Mouse (Mus musculus) heart, postnatal 0 days (tissue): ENCODE measurements around the gene St5.

Experiments used
- CTCF ChIP-seq: IDR thresholded peaks from 2 replicates; pipeline ENCODE4 v1.5.1; 2016; ENCODE audit warnings: antibody characterized with exemption, control low read depth, low read depth
- EP300 ChIP-seq: IDR thresholded peaks from 2 replicates; pipeline ENCODE4 v1.6.1; 2016; ENCODE audit warnings: antibody characterized with exemption, low read depth

DNA sequence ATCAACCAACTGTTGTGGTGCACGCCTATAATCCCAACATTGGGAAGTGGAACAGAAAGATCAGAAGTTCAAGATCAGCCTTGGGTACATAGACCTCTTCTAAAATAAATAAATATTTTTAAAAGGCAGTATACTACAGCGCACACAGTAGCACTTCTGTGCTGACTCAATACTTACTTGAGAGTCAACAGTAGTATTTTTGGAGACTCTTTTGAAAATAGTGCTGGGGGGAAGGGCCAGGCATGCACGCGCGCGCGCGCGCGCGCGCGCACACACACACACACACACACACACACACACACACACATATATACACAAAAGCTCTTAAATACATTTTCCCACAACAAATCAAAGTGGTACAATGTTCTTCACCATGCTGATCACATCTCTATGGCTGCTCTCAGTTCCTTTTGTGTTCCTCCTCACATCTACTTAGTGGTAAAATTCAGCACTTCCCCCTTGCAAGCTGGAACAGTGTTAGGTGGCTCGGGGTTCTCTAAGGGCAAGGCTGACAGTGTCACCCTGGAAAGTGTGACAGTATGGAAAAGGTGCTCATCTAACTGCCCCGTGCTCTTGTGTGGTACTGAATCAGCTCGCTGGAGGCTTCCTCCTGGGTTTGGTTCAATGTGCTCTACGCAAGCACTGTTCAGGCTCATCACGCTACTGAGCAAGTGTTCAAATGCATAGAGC is 60.0 kb downstream of the St5 start:
- TF ChIP-seq EP300, result no peak
- no peak for TF ChIP-seq CTCF
